Mouse (Mus musculus): Measurements from ENCODE around the gene Hs3st4.

DNA sequence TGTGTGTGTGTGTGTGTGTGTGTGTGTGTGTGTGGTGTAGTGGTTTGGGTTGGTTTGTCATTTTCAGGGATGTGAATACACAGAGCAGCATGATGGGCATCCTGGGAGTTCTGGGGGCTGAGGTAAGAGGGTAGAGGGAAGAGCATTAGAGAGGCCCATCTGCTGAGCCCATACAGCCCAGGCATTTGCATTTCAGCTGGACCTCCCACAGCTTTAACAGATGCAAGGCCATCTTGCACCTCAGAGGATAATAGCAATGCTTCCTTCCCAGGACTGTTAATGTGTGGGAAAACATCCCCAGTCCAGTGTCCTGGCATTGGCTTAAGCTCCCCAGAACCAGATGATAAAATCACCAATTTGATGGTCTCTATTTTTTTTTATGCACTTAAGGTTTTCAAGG lies 444.3 kb downstream of the Hs3st4 start:
- no peak for TF ChIP-seq CTCF (IDR thresholded peaks at IDR 0.05; ENCODE audit: low read depth, low read length)
- TF ChIP-seq POLR2A (IDR thresholded peaks at IDR 0.05; ENCODE audit: borderline replicate concordance, low read depth, low read length): no peak
